ENCODE assay signal across 8 mouse cellular contexts in the genomic region with DNA sequence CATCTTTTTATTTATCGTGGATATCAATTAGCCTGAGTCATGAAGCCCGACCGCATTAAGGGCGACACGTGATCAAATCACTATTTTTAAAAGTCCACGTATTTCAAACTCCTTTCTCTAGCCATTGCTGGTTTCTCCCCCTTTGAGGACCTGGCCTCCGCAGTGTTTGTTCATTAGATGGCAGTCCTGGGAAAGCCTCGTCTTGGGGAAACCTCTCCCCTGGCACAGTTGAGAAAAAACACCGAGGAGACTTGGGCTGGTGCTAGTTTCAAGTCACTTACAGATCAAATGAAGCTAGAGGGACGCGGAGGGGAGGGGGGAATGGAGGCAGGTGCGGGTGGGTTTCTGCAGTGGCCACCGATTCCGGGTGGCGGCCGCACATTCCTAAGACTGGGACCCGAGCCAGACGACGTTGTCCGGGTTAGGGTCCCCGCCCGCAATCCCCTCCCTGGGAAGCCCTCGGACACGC. TPM values are rescaled to one million over a fixed set of nuclear protein-coding genes. Genes with fewer than 3 reads are reported as not detected.
A peak's percentile ranks its signal among the peaks of the same experiment; 100 is the strongest.
DNase-seq lines count a peak whose midpoint lies in the region; ATAC-seq lines count a peak whose summit lies in the region.

No protein-coding gene starts in this region.

- H3K4me3 ChIP-seq in kidney, embryonic 15.5 days (replicated peaks), result peak overlapping the region; percentile 94
- H3K4me3 ChIP-seq in heart, embryonic 16.5 days (ENCODE audit: low read length), result peak overlapping the region; percentile 91
- H3K4me3 ChIP-seq in midbrain, embryonic 11.5 days (ENCODE audit: low read depth, low read length), result peak overlapping the region; percentile 94

- H3K9ac ChIP-seq in kidney, embryonic 15.5 days, result peak overlapping the region; percentile 84
- H3K9ac ChIP-seq in heart, embryonic 16.5 days (ENCODE audit: low read length), result peak overlapping the region; percentile 96
- peak overlapping the region; percentile 96 for H3K9ac ChIP-seq in midbrain, embryonic 11.5 days (ENCODE audit: low read length)

- no peak for DNase-seq in kidney, adult 18-20 months
- peak; percentile 67 for DNase-seq in Muller cell, postnatal 12 days (ENCODE audit: inconsistent ontology term)
- peak; percentile 89 for DNase-seq in midbrain, embryonic 11.5 days (ENCODE audit: low spot score, missing footprints)
- DNase-seq in gastrocnemius, adult 18-20 months (ENCODE audit: low spot score), result no peak
- no peak for DNase-seq in spleen, postnatal 4 days (ENCODE audit: low spot score in 2 of 2)
- DNase-seq in adrenal gland, postnatal 10 days, result no peak

- peaks cover 14% of the 10 kb centered on the region for H3K27me3 ChIP-seq in kidney, embryonic 15.5 days
- no peaks in the 10 kb centered on the region for H3K27me3 ChIP-seq in heart, embryonic 16.5 days (ENCODE audit: control insufficient read depth, insufficient read depth, low read length)
- no peaks in the 10 kb centered on the region for H3K27me3 ChIP-seq in midbrain, embryonic 11.5 days (ENCODE audit: control insufficient read depth, insufficient read depth, low read length)

- no peaks in the 10 kb centered on the region for H3K36me3 ChIP-seq in kidney, embryonic 15.5 days
- no peaks in the 10 kb centered on the region for H3K36me3 ChIP-seq in heart, embryonic 16.5 days (ENCODE audit: control insufficient read depth, insufficient read depth)
- no peaks in the 10 kb centered on the region for H3K36me3 ChIP-seq in midbrain, embryonic 11.5 days (ENCODE audit: control insufficient read depth, insufficient read depth, low read length)

- H3K4me2 ChIP-seq in kidney, embryonic 15.5 days, result peak overlapping the region; percentile 96
- H3K4me2 ChIP-seq in heart, embryonic 16.5 days (ENCODE audit: low read depth, low read length), result peak overlapping the region; percentile 99
- H3K4me2 ChIP-seq in midbrain, embryonic 11.5 days, result peak overlapping the region; percentile 99

- peak overlapping the region; percentile 98 for H3K27ac ChIP-seq in kidney, embryonic 15.5 days
- peak overlapping the region; percentile 99 for H3K27ac ChIP-seq in heart, embryonic 16.5 days (ENCODE audit: low read length)
- peak overlapping the region; percentile 99 for H3K27ac ChIP-seq in midbrain, embryonic 11.5 days (ENCODE audit: low read depth, low read length)

- no peak; the same call in 1 of the 2 replicates for ATAC-seq in kidney, embryonic 15.5 days (replicated peaks; ENCODE audit: low FRiP score)
- ATAC-seq in heart, embryonic 16.5 days (replicated peaks; ENCODE audit: extremely low read depth, insufficient read depth, low FRiP score), result no peak
- ATAC-seq in midbrain, embryonic 11.5 days (ENCODE audit: low FRiP score), result no peak; the same call in 1 of the 2 replicates

- H3K9me3 ChIP-seq in kidney, embryonic 15.5 days (replicated peaks), result no peaks in the 10 kb centered on the region
- no peaks in the 10 kb centered on the region for H3K9me3 ChIP-seq in heart, embryonic 16.5 days (replicated peaks; ENCODE audit: control insufficient read depth, low read length)
- H3K9me3 ChIP-seq in midbrain, embryonic 11.5 days (ENCODE audit: control insufficient read depth, low read length), result no peaks in the 10 kb centered on the region

- under 1% methylated on average over 24 of the region's 24 CpGs for WGBS in kidney, embryonic 15.5 days
- under 1% methylated on average over 24 of the region's 24 CpGs for WGBS in heart, embryonic 16.5 days
- WGBS in midbrain, embryonic 11.5 days, result under 1% methylated on average over 24 of the region's 24 CpGs

- H3K4me1 ChIP-seq in kidney, embryonic 15.5 days, result peaks cover 16% of the 10 kb centered on the region
- H3K4me1 ChIP-seq in heart, embryonic 16.5 days (ENCODE audit: control insufficient read depth, insufficient read depth, low read length), result peaks cover 7% of the 10 kb centered on the region
- peaks cover 7% of the 10 kb centered on the region for H3K4me1 ChIP-seq in midbrain, embryonic 11.5 days (ENCODE audit: control insufficient read depth, insufficient read depth, low read length)

RNA-seq across cellular contexts. Expression of gene Igf1r, which starts 2.2 kb away (rescaled TPM):
- 25.9 and 26.9 TPM in 2 replicates for polyA plus RNA-seq in kidney, embryonic 15.5 days (2015; fragmentation: Nextera tagmentation; extraction: Ambion mirVana)
- polyA plus RNA-seq in heart, embryonic 16.5 days (2015; fragmentation: Nextera tagmentation; extraction: Ambion mirVana), result 16.4 and 18.4 TPM in 2 replicates
- 20.0 and 20.8 TPM in 2 replicates for polyA plus RNA-seq in midbrain, embryonic 11.5 days (2014; fragmentation: Nextera tagmentation; extraction: Ambion mirVana)
- 1 to 10 TPM; 6.9 to 8.1 TPM for total RNA-seq in gastrocnemius, adult 18-20 months (2021)
- total RNA-seq in adrenal gland, postnatal 10 days (2021), result 10 to 100 TPM; 49.2 to 53.4 TPM

Comparison
In these comparisons a context has a peak if more than half of its experiments do, and no peak if none do; other contexts are left out.
1. DNase-seq: peak in Muller cell, postnatal 12 days (single experiment) and midbrain, embryonic 11.5 days (single experiment); none in kidney, adult 18-20 months (single experiment), gastrocnemius, adult 18-20 months (single experiment), spleen, postnatal 4 days (0 of 2) and adrenal gland, postnatal 10 days (single experiment).
2. Peak in every context shown above with its lines, with median percentiles within 50 percentile points of each other: H3K27ac ChIP-seq, H3K4me2 ChIP-seq, H3K4me3 ChIP-seq and H3K9ac ChIP-seq.